Mouse (Mus musculus) spleen, adult 2 months (tissue): ENCODE measurements around the gene Fbxl14.

ENCODE experiments used
- CTCF ChIP-seq: fragments of 200-500 bp; IDR thresholded peaks from 2 replicates; pipeline ENCODE4 v1.5.1; 2011; ENCODE audit warnings: mild to moderate bottlenecking, inconsistent platforms; ENCODE audit not compliant: insufficient read depth, insufficient read length, insufficient replicate concordance; ENCODE audit errors: extremely low read depth
- POLR2A ChIP-seq: fragments of 200-500 bp; IDR thresholded peaks from 2 replicates; pipeline ENCODE4 v1.6.1; 2011; ENCODE audit warnings: low read depth, low read length, inconsistent platforms

DNA sequence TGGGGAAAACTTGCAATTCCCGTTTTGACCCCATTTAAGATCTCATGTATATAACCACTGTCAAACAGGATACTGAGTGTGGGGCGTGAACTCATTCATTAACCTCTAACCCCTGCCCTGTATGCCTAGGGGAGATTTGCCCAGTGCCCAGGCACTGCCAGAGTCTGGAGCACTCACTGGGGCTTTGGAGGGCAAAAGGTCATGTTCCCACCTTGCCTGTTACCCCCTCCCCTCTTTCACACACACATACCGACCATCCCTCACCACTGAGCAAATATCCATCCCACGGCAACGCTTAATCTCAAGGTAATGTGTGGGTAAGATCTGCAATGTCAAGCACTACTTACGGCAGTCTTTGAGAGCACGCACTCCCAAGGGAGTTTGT, 13.2 kb downstream of the Fbxl14 start:
- TF ChIP-seq CTCF (no peak), POLR2A (no peak)
